Mouse (Mus musculus) cerebellum, postnatal 10 days (tissue): ENCODE measurements at regions not wholly inside any gene's neighbourhood (a gene's known extent, or its start where the extent isn't known, plus 50 kb on each side); places are given as distances from the start of the nearest gene placed in this dataset.

Source experiments
- DNase-seq, 2 experiments: peaks; one replicate each; pipeline ENCODE4 v3.0.0; 2021; ENCODE audit warnings: mixed read lengths in 2 of 2

- peak in 1 of 2 experiments; percentile 1 for DNase-seq
Measured at GRCm38 (mm10) chr16:84100444-84100843, 414.5 kb upstream of the A730009L09Rik start.

- no peak for DNase-seq
Measured at GRCm38 (mm10) chr16:84111610-84112009, 403.3 kb upstream of the A730009L09Rik start.

- DNase-seq = no peak
Measured at GRCm38 (mm10) chr16:84117556-84117955, 397.4 kb upstream of the A730009L09Rik start.

- DNase-seq = peak; percentile 64 to 66
Measured at GRCm38 (mm10) chr16:84135651-84136200, 379.2 kb upstream of the A730009L09Rik start.

GRCm38 (mm10) chr16:84151872-84152271 is 363.0 kb upstream of the A730009L09Rik start:
- peak; percentile 75 to 79 for DNase-seq

GRCm38 (mm10) chr16:84172080-84172479 is 342.8 kb upstream of the A730009L09Rik start:
- DNase-seq = peak in 1 of 2 experiments; percentile 13
